Mouse (Mus musculus): Measurements from ENCODE around the gene Atad5.

- no peak for TF ChIP-seq CTCF (conservative IDR thresholded peaks at IDR 0.05; ENCODE audit: low read length)
- no peak for TF ChIP-seq POU5F1 (IDR thresholded peaks at IDR 0.05; ENCODE audit: borderline replicate concordance, low read length)
These were observed 82.7 kb downstream of the Atad5 start for GRCm38 (mm10) chr11:80171884-80172283.

Data from E14TG2a.4 (cell line).